Mouse (Mus musculus): ENCODE results near the gene Gm11634.
A peak's percentile ranks its signal among the peaks of the same experiment; 100 is the strongest.
"Not testable (repeated sequence)": the region's sequence is repeated elsewhere in the genome, so short reads cannot be mapped to it uniquely, and the experiment has no call there.

The Gm11634 gene

DNA sequence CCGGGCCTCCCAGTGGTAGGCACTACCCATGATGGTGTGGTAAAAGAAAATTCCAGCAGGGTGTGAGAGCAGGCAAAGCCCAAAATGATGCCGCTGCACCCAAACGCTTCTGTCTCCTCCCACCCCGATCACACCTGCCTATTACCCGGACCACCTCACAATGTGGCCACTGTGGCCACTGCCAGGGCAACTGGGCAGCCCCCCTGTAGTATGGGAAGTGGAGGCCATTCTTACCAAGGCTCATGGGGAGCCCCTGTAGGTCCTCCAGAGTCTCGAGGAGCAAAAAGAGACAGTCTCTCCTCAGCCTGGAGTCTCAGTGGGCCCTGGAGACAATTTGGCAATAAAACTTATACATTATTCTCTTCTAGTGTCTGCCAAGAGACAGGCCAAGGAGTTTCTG is at the start of gene Gm11634:
Gm11634 (minus strand) TSS at position 101 of the 400 bp plus-strand sequence.
- DNase-seq (ENCODE audit: low spot score in 2 of 2): no peak

DNA sequence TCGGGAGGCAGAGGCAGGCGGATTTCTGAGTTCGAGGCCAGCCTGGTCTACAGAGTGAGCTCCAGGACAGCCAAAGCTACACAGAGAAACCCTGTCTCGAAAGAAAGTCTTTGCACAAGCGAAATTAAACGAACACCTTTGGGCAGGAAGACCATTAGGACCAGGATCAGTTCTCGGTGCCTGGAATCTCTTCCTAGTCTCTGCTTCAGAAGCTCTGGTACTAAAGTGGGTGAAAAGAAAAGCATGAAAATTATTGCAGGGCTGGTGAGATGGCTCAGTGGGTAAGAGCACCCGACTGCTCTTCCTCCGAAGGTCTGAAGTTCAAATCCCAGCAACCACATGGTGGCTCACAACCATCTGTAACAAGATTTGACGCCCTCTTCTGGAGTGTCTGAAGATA is 48.0 kb upstream of the Gm11634 start:
- not testable (repeated sequence) for DNase-seq (ENCODE audit: low spot score in 2 of 2)

DNA sequence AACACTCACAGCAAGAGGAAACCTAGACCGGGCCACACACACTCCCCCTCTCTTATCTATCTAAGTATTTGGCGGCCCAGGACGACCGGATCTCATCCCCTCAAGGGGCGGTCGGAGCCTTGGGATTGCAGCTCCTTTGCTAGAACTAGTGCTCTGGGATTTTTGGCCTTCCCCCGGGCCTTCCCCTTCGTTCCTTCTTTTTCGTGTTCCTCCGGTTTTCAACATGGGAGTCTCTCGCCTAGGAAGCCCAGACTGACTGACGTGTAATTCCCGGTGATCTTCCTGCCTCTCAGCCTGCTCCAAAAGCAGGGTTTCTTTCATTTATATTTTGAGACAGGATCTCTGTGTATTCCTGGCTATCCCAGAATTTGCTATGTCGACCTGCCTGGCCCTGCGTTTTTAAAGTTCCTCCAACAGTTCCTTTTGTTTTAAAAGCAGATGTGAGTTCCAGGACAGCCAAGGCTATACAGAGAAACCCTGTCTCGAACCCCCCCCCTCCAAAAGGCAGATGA is 47.3 kb upstream of the Gm11634 start:
- not testable (repeated sequence) for DNase-seq (ENCODE audit: low spot score in 2 of 2)

DNA sequence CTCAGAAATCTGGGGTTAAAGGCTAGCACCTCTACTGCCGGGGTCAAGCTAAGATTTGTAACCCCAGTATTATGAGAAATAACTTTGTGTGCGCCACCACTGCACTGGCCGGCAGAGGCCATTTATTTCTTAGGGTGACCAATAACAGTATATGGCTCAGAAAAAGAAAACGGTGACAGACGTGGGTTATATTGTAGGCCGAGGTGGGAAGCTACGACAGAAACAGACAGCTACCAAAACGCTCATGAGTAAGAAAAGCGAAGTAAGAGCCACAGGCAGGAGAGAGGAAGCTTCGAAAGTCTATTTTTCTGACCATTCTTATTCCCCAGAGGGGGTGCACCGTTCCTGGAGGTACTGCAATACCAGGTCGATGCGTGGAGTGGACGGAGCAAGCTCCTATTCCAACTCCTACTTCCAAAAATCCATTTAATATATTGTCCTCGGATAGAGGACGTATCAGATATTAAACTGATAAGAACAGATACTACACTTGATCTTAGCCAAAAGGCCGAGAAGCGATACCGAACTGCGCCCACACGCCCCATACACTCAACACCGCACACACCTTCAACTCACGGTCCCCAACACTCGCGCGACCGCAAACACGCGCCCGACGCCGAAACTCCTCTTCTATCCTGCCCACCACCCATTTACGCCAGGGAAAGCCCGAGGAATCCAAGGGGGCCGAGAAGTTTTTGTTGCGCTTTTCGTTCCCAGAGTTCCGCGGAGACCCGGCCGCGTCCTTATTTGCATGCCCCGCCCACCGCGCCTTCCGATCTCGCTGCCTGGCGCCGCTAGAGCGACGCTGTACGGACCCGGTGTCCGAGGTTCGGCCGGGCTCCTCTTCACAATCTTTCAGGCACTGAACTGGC is 46.6 kb upstream of the Gm11634 start:
- peak; percentile 70 to 90 for DNase-seq (ENCODE audit: low spot score in 2 of 2)

DNA sequence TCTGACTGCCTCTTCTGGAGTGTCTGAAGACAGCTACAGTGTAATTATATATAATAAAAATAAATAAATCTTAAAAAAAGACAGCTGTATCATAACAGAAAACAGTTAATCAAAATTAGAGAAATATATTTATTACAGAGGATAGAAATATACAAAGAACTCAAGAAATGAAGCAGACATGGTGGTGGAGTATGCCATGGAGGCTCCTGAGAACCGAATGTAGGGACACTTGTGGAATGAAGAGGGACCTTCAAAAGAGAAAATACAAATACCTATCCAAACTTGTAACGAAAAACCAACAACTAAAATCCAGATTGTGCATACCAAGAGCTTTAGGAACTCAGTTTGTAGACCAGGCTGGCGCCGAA is 46.0 kb upstream of the Gm11634 start:
- not testable (repeated sequence) for DNase-seq (ENCODE audit: low spot score in 2 of 2)

DNA sequence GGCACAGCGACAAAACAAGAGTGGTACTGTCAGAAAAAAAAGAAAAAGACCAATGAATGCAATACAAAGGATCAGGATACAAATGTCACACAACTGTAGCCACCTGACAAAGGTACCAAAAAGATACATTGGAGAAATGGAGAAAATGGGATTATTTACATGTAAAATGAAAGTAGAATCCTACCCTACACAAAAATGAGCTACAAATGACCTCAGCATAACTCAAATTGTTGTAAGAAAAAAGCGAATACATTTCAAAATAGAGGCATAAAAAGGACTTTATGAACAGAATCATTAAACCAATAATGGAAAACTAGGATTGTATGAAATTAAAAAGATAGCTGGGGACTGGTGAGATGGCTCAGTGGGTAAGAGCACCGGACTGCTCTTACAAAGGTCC is 45.5 kb upstream of the Gm11634 start:
- no peak for DNase-seq (ENCODE audit: low spot score in 2 of 2)

DNA sequence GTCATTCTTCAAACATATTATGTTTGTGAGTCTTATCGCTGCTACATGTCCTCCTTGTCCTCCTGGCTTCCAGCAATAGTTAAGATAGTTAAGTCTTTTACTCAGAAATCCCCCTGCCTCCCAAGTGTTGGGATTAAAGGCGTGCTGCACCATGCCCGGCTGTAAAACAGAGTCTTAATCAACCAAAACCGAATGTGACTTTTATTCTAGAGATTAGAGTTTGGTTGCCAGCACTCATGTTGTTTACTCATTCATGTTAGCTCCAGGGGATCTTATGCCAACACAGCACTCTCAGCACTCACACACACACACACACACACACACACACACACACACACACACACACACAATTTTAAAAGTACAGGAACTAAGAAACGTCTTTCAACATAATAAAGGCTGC is 43.9 kb upstream of the Gm11634 start:
- no peak for DNase-seq (ENCODE audit: low spot score in 2 of 2)

DNA sequence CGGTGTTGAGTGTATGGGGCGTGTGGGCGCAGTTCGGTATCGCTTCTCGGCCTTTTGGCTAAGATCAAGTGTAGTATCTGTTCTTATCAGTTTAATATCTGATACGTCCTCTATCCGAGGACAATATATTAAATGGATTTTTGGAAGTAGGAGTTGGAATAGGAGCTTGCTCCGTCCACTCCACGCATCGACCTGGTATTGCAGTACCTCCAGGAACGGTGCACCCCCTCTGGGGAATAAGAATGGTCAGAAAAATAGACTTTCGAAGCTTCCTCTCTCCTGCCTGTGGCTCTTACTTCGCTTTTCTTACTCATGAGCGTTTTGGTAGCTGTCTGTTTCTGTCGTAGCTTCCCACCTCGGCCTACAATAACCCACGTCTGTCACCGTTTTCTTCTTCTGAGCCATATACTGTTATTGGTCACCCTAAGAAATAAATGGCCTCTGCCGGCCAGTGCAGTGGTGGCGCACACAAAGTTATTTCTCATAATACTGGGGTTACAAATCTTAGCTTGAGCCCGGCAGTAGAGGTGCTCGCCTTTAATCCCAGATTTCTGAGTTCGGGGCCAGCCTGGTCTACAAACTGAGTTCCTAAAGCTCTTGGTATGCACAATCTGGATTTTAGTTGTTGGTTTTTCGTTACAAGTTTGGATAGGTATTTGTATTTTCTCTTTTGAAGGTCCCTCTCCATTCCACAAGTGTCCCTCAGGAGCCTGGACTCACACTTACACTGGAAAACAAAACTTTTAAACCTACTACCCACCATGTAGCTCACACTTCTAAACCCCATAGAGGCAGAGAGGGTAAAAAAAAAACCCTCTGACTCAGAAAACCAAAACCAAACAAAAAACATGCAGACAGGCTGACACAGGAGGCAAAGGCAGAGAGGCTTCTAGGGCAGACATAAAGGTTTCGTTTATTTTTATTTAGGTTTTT is 42.9 kb upstream of the Gm11634 start:
- DNase-seq (ENCODE audit: low spot score in 2 of 2): peak in 1 of 2 experiments; percentile 36

DNA sequence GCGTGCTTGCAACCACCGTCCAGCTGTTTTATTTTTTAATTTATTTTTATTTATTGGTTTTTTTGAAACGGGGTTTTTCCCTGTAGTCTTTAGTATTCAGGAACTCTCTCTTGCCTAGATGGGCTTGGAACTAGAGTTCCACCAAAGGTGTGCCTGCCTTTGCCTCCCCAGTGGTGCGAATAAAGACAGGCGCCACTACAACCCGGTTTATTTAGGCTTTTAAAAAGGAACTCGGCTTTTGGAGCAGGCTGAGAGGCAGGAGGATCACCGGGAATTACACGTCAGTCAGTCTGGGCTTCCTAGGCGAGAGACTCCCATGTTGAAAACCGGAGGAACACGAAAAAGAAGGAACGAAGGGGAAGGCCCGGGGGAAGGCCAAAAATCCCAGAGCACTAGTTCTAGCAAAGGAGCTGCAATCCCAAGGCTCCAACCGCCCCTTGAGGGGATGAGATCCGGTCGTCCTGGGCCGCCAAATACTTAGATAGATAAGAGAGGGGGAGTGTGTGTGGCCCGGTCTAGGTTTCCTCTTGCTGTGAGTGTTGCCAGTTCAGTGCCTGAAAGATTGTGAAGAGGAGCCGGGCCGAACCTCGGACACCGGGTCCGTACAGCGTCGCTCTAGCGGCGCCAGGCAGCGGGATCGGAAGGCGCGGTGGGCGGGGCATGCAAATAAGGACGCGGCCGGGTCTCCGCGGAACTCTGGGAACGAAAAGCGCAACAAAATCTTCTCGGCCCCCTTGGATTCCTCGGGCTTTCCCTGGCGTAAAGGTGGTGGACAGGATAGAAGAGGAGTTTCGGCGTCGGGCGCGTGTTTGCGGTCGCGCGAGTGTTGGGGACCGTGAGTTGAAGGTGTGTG is 42.0 kb upstream of the Gm11634 start:
- peak; percentile 80 to 92 for DNase-seq (ENCODE audit: low spot score in 2 of 2)

DNA sequence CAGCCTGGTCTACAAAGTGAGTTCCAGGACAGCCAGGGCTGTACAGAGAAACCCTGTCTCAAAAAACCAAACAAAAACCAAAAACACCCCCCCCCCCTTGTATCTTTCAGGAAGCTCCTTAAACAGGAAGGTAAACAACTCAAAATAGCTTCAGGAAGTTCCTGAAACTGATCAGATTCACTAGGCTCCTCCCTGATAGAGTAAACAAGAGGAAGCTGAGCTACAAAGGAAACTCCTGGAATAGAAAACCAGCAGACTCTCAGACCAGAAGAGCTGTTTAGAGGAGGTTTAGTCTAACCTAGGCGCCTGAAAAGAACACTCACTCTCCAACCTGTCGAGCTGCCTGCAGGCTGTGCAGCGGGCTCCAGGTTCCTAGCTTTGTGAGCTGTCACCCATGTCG is 40.7 kb upstream of the Gm11634 start:
- no peak for DNase-seq (ENCODE audit: low spot score in 2 of 2)

DNA sequence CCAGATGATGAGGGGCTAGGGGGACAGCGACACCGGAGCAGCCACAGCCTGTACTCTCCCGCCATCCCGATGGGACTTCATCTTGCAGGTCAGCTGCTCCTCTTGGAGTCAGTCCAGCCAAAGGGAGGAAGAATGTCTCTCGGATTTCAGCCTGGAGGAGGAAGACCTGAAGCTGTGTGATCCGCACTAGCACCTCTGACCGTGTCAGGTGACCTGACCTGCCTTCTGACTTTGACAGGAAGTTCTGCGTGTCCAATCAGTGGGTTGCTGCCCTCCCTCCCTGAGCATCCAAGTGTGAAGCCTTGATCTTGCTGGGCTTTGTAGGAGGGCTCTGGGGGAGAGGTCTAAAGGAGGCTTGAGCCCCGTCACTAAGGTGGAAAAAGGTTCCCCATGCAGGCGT is 36.6 kb upstream of the Gm11634 start:
- DNase-seq (ENCODE audit: low spot score in 2 of 2): no peak

DNA sequence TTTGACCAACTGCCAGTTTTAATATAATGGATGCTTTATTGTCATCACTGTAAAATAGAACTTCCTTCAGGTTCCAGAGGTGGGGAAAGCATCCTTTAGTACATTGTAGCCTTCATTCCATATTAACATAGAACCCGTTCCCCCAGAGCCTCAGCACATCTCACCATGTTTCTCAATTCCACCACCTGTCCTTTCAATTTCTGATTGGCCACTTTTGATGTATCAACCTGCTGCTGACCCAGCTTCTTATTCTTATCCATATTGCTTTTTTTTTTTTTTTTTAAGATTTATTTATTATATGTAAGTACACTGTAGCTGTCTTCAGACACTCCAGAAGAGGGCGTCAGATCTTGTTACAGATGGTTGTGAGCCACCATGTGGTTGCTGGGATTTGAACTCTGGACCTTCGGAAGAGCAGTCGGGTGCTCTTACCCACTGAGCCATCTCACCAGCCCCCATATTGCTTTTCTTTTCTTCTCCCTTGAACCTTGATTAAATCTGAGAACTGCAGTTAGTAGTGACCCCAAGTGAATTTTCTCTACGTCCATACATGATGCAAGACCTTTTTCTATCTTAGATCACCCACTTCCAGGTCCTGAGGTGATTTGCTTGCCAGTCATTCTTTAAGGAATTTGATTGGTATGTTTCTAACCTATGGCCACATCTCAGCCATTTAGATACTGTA is 29.8 kb upstream of the Gm11634 start:
- not testable (repeated sequence) for DNase-seq (ENCODE audit: low spot score in 2 of 2)

DNA sequence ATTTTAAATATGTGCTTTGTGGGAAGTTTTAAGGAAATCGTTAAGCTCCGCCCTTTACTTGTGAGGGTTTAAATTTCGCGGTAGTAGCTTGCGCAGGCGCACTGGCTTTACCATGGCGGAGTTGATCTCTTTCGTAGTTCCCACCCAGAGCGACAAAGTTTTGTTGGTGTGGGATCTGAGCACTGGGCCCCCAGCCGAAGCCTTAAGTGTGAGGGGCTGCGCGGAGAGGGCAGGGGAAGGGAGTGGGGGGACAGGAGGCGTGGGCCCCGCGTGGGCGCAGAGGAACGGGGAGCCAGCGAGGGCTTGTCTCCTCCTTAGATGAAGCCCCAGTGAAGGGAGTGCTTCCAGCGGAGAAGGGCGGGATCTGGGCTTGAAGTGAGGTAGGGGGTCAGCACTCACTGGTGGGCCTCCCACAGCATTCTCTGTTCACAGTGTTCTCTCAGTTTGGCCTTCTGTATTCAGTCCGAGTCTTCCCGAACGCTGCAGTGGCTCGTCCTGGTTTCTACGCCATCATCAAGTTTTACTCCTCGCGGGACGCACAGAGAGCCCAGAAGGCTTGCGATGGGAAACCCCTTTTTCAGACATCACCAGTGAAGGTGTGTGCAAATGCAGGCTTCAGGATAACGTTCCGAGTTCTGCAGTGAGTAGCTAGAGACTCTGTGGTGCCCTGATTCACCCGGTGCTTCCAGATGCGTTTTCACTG is 29.0 kb upstream of the Gm11634 start:
- peak; percentile 84 to 94 for DNase-seq (ENCODE audit: low spot score in 2 of 2)

DNA sequence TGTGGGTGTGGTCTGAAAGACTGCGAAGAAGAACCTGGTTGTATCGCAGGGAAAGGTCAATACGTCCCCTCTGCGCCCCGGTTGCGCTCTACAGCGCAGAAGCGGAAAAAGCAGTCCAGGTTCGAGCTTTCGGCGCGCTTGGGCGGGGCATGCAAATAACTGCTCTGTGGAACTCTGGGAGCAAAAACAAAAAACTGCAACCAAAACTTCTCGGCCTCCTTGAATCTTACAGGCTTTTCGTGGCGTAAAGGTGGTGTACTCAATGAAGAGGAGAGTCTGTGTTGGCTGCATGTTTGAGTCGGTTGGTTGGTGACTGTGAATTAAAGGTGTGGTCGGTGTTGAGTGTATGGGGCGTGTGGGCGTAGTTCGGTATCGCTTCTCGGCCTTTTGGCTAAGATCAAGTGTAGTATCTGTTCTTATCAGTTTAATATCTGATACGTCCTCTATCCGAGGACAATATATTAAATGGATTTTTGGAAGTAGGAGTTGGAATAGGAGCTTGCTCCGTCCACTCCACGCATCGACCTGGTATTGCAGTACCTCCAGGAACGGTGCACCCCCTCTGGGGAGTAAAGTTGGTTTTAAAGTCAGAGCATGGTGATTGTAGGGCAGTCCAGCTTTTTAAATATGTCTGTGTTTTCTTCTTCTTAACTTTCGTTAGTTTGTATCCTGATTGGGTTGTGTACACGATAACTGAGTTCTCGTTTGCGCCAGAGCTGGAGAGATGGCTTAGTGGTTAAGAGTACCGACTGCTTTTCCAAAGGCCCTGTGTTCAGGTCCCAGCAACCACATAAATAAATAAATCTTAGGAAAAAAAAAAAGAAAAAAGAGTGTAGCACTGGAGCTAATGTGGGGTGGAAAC is 28.2 kb upstream of the Gm11634 start, which contains the start of gene Rdm1:
Rdm1 (plus strand) TSS at position 201 of the 862 bp plus-strand sequence.
- peak; percentile 84 to 91 for DNase-seq (ENCODE audit: low spot score in 2 of 2)

DNA sequence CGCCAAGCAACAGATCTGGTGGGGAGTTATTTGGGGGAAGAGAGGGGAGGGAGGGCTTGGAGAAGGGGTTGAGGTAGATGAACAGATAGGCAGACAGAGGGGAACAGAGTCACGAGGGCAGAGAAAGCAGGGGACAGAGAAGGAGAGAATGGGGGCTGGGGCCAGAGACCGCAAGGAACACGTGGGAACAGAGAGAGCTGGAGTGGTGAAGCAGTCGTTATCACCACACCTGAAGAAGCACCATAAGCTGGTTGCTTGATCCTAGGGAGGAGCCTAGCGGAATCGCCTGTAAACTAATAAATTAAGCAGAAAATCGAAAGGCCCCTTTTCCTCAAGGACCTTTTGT is 27.6 kb upstream of the Gm11634 start:
- no peak for DNase-seq (ENCODE audit: low spot score in 2 of 2)

DNA sequence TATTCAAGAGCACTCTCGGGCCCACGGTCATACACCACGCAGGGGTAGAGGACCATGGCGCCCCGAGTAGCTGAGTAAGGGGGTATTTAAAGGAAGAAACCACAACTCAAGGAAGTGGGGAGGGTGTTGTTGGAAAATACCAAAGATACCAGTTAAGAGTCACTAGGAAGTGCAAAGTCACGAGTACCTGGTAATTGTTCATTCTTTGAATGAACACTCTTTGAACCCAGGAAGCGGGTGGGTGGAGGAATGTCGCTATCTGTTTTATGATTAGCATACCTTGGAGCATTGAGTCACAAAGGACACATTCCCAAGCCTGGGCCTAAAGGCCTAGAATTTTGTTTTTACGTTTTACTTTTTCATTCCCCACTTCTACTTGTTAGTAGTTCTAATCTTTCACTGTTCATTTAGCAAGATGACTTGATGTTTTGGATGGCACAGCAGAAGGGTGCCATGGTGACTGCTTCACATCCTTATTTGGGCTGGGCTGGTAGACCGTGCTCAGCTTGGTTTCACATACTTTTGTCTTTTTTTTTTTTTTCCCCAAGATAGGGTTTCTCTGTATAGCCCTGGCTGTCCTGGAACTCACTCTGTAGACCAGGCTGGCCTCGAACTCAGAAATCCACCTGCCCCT is 21.1 kb upstream of the Gm11634 start:
- DNase-seq (ENCODE audit: low spot score in 2 of 2): not testable (repeated sequence)

DNA sequence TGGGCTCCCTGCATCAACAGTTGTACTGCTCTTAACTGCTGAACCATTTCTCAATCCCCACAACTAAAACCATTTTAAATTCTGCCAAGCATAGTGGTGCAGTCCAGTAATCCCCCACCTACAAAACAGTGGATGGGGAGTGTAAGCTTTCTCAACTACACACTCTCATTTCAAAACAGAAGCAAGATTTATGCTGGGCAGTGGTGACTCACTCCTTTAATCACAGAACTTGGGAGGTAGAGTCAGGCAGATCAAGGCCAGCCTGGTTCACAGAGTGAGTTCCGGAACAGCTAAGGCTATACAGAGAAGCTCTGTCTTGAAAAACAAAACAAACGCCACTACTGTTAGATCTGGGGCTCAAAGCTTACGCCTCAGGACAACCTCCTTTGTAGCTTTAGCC is 19.5 kb upstream of the Gm11634 start:
- no peak for DNase-seq (ENCODE audit: low spot score in 2 of 2)

DNA sequence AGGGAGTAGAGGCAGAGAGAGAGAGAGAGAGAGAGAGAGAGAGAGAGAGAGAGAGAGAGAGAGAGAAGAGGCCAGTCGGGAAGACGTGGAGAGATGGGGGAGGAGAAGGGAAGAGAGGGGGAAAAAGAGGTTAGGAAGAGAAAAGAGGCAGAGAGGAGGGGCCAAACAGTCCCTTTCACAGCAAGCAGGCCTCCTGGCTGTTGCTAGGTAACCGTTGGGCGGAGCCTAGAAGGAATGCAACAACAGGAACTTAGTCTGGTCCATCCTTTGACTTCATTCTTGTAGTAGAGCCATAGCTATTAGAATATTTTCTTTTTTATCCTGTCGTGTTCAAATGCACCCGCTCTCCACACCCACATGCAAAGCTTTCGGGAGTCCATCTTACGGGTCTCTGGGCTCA is 18.8 kb upstream of the Gm11634 start:
- peak in 1 of 2 experiments; percentile 38 for DNase-seq (ENCODE audit: low spot score in 2 of 2)
